Mouse (Mus musculus) heart, postnatal 14 days (tissue): ENCODE results near the gene Rhd. TPM values are rescaled to one million over a fixed set of nuclear protein-coding genes. Genes with fewer than 3 reads are reported as not detected.

Source experiments
- DNase-seq, 2 experiments: peaks; one replicate each; pipeline ENCODE4 v3.0.0; 2021 to 2022
- intact Hi-C: fragments of 180-260 bp; cut with DNase I; formaldehyde crosslinking; loops from one replicate; pipeline ENCODE4 v1.15.1; 2025
- total RNA-seq, 2 experiments: library from RNA; stranded (reverse); gene quantifications; 2 replicates each; pipeline ENCODE4 v1.2.3; 2021

Rhd gene
- total RNA-seq, 2 experiments from 2014 or later, result 2.5 TPM

- intact Hi-C loops, result no loop called here
- peak; percentile 59 to 62 for DNase-seq
Measured at GRCm38 (mm10) chr4:134924019-134924741, 59.8 kb downstream of the Rhd start.

- intact Hi-C loops, result no loop called here
- peak in 1 of 2 experiments; percentile 55 for DNase-seq
Measured at GRCm38 (mm10) chr4:134925206-134925605, 60.9 kb downstream of the Rhd start.

GRCm38 (mm10) chr4:134927815-134928463, 63.6 kb downstream of the Rhd start:
- DNase-seq, result no peak
- intact Hi-C loops, result no loop called here

- intact Hi-C loops, result no loop called here
- no peak for DNase-seq
Measured at GRCm38 (mm10) chr4:134928464-134928836, 64.1 kb downstream of the Rhd start.

GRCm38 (mm10) chr4:134929536-134929935, 65.2 kb downstream of the Rhd start:
- DNase-seq, result no peak
- intact Hi-C loops, result no loop called here

GRCm38 (mm10) chr4:134930190-134930589, 65.9 kb downstream of the Rhd start:
- intact Hi-C loops, result no loop called here
- DNase-seq, result no peak

- peak; percentile 95 to 96 for DNase-seq
Measured at GRCm38 (mm10) chr4:134930684-134931481, 66.5 kb downstream of the Rhd start, which contains the start of gene Syf2. Gene Syf2 (plus strand): TSS chr4:134930898.

GRCm38 (mm10) chr4:134937240-134938176, 73.2 kb downstream of the Rhd start:
- intact Hi-C loops, result no loop called here
- peak; percentile 46 to 56 for DNase-seq

More at GRCm38 (mm10) chr4:134930684-134931481, 66.5 kb downstream of the Rhd start, which contains the start of gene Syf2:
- intact Hi-C loops, result no loop called here

GRCm38 (mm10) chr4:134939900-134940299, 75.6 kb downstream of the Rhd start:
- DNase-seq, result no peak
- intact Hi-C loops, result no loop called here

- intact Hi-C loops, result loop anchor here (2.0 kb wide), 1 partner anchor 375 kb away; no protein-coding TSS in a partner anchor
- no peak for DNase-seq
Measured at GRCm38 (mm10) chr4:134943758-134944538, 79.6 kb downstream of the Rhd start.

Other genes starting within 250 kb of the Rhd start
- 10 to 100 TPM; 25.1 to 25.8 TPM for gene Man1c1, start 160.2 kb upstream of the Rhd start, total RNA-seq
- 10 to 100 TPM; 18.3 to 18.6 TPM for gene Ldlrap1, start 96.5 kb upstream of the Rhd start, total RNA-seq
- 10 to 100 TPM; 22.1 to 25.5 TPM for gene Maco1, start 11.2 kb upstream of the Rhd start, total RNA-seq
- gene Tmem50a, start 50.5 kb downstream of the Rhd start, total RNA-seq, result 10 to 100 TPM; 74.2 to 75.7 TPM
- gene Rsrp1, start 59.1 kb downstream of the Rhd start, total RNA-seq, result 100 to 1,000 TPM; 226 to 260 TPM
- gene Syf2, start 66.4 kb downstream of the Rhd start, total RNA-seq, result 10 to 100 TPM; 45.1 to 48.7 TPM